Mouse (Mus musculus): Measurements from ENCODE around the gene Tctn3.

DNA sequence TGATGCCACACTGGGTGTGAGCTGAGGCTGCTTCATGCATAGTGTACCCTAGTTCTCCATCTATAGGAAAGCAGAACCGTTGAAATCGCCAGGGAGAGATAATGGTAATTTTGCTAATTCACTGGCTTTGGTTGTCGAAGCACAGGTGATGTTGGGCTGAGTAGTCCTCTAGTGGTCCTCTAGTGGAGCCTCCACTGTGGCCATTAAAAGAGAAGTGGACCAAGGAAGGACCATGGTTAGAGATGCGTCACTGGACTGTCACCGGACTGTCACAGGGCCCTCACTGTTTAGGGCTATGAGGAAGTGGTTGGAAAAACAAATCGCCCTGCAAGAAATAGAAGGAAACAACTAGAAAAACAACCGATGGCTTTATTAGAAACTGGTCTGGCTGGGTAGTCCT lies 25.6 kb upstream of the Tctn3 start:
- TF ChIP-seq POLR2A (IDR thresholded peaks at IDR 0.05; ENCODE audit: borderline replicate concordance, control insufficient read depth, low read depth, low read length) (no peak), CTCF (IDR thresholded peaks at IDR 0.05; ENCODE audit: control insufficient read depth, insufficient read depth, low read length) (no peak)
